Mouse (Mus musculus) myocyte (in vitro differentiated cells): ENCODE results near the gene Myo5c.

Source experiments
- POLR2A ChIP-seq: IDR thresholded peaks from one replicate; pipeline ENCODE4 v1.6.1; 2011; ENCODE audit warnings: low read depth, mild to moderate bottlenecking, control low read depth, moderate library complexity; ENCODE audit not compliant: insufficient read length
- USF1 ChIP-seq: IDR thresholded peaks from one replicate; pipeline ENCODE4 v1.6.1; 2011; ENCODE audit warnings: low read depth, mild to moderate bottlenecking, control low read depth, moderate library complexity

DNA sequence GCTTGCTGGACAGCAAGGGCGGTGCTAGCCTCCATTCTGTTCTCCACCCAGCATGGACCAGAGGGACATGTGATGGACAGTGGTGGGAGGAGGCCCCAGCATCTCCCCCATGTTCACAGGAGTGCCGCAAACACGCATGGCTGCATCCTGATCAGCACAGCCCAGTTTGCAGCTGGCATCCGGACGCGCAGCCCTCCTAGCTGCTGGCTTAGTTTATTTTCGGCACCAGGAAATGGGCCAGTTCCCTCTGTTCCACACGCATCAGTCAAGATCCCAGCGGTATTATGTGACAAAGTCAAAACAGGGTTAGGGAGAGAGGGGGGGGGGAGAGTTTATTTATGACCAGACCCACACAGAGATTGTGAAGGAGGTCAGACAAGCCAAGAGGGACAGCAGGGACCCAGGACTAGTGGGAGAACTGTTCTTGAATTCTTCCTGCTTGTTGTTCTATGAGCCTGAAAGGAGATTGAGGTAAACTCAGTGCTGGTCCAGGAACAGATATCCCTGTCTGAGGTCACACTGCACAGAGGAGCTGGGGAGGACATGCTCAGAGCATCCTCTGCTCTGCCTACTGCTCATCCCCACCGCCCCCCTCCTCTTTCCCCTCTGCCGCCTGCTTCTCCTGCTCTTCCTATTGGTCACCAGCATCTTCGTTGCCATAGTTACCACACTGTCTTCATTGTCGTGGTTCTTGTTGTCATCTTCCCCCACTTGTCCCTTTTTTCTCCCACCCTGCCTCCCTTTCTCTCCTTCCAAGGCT is 22.6 kb downstream of the Myo5c start:
- TF ChIP-seq USF1, result no peak
- no peak for TF ChIP-seq POLR2A
